Mouse (Mus musculus): Measurements from ENCODE around the gene Slc10a3. TPM values are rescaled to one million over a fixed set of nuclear protein-coding genes. Genes with fewer than 3 reads are reported as not detected.

The Slc10a3 gene
- polyA plus RNA-seq, 1 experiment from 2014 or later, result 18.6 TPM

Other genes with a start within 250 kb of the Slc10a3 start
- gene Opn1mw, start 245.9 kb downstream of the Slc10a3 start, polyA plus RNA-seq (2015; fragmentation: Nextera tagmentation; extraction: Ambion mirVana), result not detected in 2 replicates
- 10.5 and 10.6 TPM in 2 replicates for gene Mecp2, start 238.0 kb downstream of the Slc10a3 start, polyA plus RNA-seq (2015; fragmentation: Nextera tagmentation; extraction: Ambion mirVana)
- gene Tex28, start 205.5 kb downstream of the Slc10a3 start, polyA plus RNA-seq (2015; fragmentation: Nextera tagmentation; extraction: Ambion mirVana), result not detected in 2 replicates
- not detected in 2 replicates for gene Tktl1, start 196.1 kb downstream of the Slc10a3 start, polyA plus RNA-seq (2015; fragmentation: Nextera tagmentation; extraction: Ambion mirVana)
- 498 and 560 TPM in 2 replicates for gene Flna, start 123.5 kb downstream of the Slc10a3 start, polyA plus RNA-seq (2015; fragmentation: Nextera tagmentation; extraction: Ambion mirVana)
- 22.5 and 26.8 TPM in 2 replicates for gene Emd, start 118.7 kb downstream of the Slc10a3 start, polyA plus RNA-seq (2015; fragmentation: Nextera tagmentation; extraction: Ambion mirVana)
- gene Rpl10, start 102.5 kb downstream of the Slc10a3 start, polyA plus RNA-seq (2015; fragmentation: Nextera tagmentation; extraction: Ambion mirVana), result 666 and 804 TPM in 2 replicates
- gene Taz, start 91.4 kb downstream of the Slc10a3 start, polyA plus RNA-seq (2015; fragmentation: Nextera tagmentation; extraction: Ambion mirVana), result 79.1 and 81.0 TPM in 2 replicates
- gene Dnase1l1, start 91.0 kb downstream of the Slc10a3 start, polyA plus RNA-seq (2015; fragmentation: Nextera tagmentation; extraction: Ambion mirVana), result 14.8 and 18.7 TPM in 2 replicates
- gene Atp6ap1, start 76.3 kb downstream of the Slc10a3 start, polyA plus RNA-seq (2015; fragmentation: Nextera tagmentation; extraction: Ambion mirVana), result 149 and 171 TPM in 2 replicates
- 218 and 219 TPM in 2 replicates for gene Gdi1, start 68.4 kb downstream of the Slc10a3 start, polyA plus RNA-seq (2015; fragmentation: Nextera tagmentation; extraction: Ambion mirVana)
- 63.2 and 66.9 TPM in 2 replicates for gene Fam50a, start 60.3 kb downstream of the Slc10a3 start, polyA plus RNA-seq (2015; fragmentation: Nextera tagmentation; extraction: Ambion mirVana)
- gene Plxna3, start 44.3 kb downstream of the Slc10a3 start, polyA plus RNA-seq (2015; fragmentation: Nextera tagmentation; extraction: Ambion mirVana), result 16.8 and 18.4 TPM in 2 replicates
- gene Lage3, start 19.7 kb downstream of the Slc10a3 start, polyA plus RNA-seq (2015; fragmentation: Nextera tagmentation; extraction: Ambion mirVana), result 94.3 and 105 TPM in 2 replicates
- 67.0 and 72.8 TPM in 2 replicates for gene Ubl4a, start 131 bp downstream of the Slc10a3 start, polyA plus RNA-seq (2015; fragmentation: Nextera tagmentation; extraction: Ambion mirVana)
- 36.2 and 40.4 TPM in 2 replicates for gene Fam3a, start 19.9 kb upstream of the Slc10a3 start, polyA plus RNA-seq (2015; fragmentation: Nextera tagmentation; extraction: Ambion mirVana)
- 22.8 and 24.4 TPM in 2 replicates for gene Ikbkg, start 19.9 kb upstream of the Slc10a3 start, polyA plus RNA-seq (2015; fragmentation: Nextera tagmentation; extraction: Ambion mirVana)
- gene G6pdx, start 55.8 kb upstream of the Slc10a3 start, polyA plus RNA-seq (2015; fragmentation: Nextera tagmentation; extraction: Ambion mirVana), result 84.5 and 109 TPM in 2 replicates
- not detected in 2 replicates for gene Gm6880, start 108.0 kb upstream of the Slc10a3 start, polyA plus RNA-seq (2015; fragmentation: Nextera tagmentation; extraction: Ambion mirVana)
- gene Olfr1326-ps1, start 201.5 kb upstream of the Slc10a3 start, polyA plus RNA-seq (2015; fragmentation: Nextera tagmentation; extraction: Ambion mirVana), result not detected in 2 replicates
- not detected in 2 replicates for gene Olfr1325, start 219.3 kb upstream of the Slc10a3 start, polyA plus RNA-seq (2015; fragmentation: Nextera tagmentation; extraction: Ambion mirVana)